Mouse (Mus musculus): ENCODE results near the gene Gbp3.
"Not testable (repeated sequence)": the region's sequence is repeated elsewhere in the genome, so short reads cannot be mapped to it uniquely, and the experiment has no call there.

Gene Gbp3

DNA sequence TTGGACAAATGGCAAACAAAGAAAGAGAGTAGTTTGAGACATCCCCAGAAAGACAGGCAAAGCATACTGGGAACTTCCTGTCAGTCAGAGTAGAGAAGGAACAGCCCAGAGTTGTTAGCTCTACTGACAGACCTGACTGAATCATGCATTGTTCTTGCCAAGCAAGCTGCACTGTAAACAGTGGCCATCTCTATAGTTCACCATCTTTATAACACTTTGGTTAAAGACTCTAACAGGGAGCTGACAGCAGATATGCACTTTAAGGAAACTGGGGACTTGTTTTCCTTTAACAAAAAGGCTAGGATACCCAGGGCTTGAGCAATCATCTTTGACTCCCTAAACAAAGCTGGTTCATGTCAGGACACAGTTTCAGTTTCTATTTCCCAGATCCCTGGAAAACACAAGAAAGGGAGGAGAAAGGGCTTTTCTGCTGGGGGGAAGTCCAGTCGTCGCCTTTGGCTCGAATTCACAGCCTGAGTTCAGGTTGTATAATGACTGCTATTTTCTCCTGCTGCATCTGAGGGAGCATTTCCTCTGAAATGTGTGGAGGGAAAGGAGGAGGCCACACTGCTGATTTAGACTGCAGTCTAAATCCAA lies at the start of gene Gbp3:
TSS of gene Gbp3 (plus strand) at position 395 of the 597 bp plus-strand sequence.
- DNase-seq, result peak; percentile 98

DNA sequence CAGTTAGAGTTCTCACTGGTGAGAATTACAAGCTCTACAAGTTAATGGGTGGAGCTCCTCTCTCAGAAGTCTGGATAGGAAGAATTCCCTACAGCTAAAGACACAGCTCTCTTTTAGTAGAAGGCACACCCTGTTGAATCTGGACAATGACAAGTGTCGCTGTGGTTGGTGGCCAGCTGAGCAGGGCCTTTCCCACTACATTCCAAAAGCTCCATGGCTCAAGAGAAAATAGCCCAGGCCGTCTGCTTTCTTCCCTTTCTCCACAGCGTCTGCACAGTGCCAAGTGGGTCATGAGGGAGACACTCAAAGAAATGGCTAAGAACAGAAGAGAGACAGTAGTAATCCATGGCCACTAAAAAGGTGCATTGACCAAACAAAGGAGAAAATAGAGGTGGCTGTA lies 31.7 kb upstream of the Gbp3 start:
- peak; percentile 81 for DNase-seq

DNA sequence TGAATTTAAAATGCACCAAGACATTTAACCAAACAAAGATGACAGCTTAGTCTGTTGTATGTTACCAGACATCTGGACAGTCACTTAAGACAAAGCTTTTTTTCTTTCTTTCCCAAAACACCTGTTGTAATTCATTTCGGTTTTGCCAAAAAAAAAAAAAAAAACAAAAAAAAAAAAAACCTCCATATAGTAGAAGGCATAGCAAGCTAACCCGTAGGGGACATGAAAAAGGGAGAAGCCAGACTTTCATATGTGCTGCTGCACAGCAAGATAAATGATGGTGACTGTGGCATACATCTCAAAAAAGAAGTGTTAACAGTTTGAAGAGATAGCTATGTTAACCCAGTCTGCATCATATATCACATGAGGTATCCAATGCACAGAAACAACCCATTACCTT lies 30.2 kb upstream of the Gbp3 start:
- no peak for DNase-seq

DNA sequence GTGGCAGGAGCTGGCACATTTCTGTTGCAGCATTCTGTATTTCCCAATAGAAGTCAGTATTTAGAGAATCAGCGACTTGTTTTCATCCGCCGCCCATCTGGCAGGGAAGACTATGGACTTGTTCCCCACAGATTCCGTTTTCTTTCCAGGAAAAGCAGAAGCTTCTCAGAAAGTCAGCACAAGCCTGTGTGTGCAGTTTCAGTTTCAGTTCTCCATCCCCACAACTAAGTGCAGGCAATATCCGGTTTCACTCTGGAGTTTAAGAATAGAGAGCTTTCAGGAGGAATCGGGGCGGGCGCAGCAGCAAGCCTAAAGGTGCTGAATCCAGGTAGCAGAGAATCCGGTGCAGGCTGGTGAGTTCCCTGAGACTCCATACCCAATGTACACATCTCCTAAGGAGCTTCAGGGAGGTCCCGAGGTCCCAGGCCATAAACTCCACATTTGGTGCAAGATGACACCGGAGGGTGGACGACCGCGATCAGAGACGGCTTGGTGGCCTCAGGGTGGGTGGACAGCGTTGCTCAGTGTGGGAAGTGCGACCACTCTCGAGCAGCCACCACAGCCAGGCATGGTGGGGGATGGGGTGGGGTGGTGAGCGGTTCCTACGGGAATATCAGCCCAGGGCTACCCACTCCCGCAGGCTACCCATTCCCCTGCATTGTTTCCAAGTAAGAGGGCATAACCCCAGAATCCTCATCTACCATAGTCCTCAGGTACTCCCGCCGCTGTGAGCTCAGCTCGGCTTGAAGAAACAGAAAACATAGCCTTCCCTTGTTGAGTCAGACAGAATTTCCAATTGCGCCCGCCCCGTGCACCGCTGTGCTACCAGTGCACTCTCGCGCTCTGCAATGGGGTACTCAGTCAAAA lies 29.5 kb upstream of the Gbp3 start, which contains the start of gene Gbp7:
TSS of gene Gbp7 (plus strand) at position 256 of the 867 bp plus-strand sequence.
- peak; percentile 98 for DNase-seq

DNA sequence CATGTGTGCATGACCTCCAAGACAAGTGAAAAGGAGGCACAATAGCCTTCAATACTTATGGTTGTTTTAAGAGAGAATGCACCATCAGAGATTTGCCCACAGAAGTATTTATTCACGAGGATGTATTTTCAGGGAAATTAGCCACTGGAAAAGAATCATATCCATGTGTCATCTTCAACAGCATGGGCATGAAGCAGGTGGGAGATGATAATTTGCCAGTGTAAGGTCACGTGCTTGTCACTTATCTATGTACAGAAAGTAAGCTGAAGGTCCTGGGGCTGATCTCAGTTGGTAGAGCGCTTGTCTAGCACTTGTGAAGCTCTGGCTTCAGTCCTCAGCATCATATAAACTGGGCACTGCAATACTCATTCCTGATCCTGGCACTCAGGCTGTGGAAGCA lies 28.2 kb upstream of the Gbp3 start:
- DNase-seq, result no peak

DNA sequence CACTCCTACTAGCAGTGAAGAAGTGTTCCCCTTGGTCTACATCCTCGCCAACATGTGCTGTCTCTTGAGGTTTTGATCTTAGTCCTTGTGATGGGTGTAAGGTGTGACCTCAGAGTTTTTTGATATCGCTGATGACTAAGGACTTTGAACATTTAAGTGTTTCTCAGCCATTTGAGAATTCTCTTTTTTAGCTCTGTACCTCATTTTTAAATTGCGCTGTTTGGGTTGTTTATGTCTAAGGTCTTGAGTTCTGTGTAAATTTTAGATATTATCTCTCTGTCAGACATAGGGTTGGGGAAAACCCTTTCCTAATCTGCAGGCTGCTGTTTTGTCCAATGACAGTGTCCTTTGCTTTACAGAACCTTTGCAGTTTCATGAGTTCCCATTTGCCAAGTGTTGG lies 26.6 kb upstream of the Gbp3 start:
- DNase-seq, result no peak

DNA sequence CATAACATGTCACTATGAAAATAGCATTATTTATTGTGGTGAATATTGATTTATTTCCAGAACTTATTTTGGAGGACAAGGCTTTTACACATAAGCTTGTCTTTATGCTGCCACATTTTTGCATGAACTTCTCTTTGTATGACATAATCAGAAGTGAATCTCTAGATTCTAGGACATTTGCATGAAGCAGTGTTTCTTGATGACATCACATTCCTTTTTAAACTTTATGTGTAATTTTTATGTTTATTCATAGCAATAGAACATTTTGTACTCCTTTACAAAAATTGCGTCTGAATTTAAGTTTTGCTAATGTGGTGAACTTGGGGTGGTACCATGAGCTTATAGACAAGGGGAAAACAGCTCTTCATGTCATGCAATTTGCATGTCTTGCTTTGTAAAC lies 24.2 kb upstream of the Gbp3 start:
- DNase-seq, result no peak

DNA sequence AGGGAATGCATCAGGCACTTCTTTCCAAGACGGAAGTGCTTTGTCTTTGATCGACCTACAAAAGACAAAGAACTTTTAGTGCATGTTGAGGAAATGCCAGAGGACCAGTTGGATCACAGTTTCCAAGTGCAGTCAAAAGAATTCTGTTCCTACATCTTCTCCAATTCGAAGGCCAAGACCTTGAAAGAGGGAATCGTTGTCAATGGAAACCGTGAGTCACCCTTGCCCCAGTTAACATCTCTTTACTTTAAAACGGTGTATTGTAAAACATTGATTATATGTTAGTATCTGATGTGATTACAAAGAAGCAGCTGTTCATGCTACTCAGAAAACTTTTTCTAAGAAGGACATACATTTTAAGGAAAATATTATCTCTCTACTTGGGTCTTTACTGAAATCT lies 18.4 kb upstream of the Gbp3 start:
- no peak for DNase-seq

DNA sequence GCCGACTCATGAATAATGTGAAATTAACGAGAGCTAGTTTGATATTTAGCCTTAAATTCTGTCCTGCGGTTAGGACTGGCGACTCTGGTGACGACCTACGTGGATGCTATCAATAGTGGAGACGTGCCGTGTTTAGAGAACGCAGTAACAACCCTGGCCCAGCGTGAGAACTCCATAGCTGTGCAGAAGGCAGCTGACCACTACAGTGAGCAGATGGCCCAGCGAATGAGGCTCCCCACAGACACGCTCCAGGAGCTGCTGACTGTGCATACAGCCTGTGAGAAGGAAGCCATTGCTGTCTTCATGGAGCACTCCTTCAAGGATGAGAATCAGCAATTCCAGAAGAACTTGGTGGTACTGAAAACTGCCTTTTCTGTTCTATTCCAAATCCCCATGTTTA lies 17.1 kb upstream of the Gbp3 start:
- not testable (repeated sequence) for DNase-seq

DNA sequence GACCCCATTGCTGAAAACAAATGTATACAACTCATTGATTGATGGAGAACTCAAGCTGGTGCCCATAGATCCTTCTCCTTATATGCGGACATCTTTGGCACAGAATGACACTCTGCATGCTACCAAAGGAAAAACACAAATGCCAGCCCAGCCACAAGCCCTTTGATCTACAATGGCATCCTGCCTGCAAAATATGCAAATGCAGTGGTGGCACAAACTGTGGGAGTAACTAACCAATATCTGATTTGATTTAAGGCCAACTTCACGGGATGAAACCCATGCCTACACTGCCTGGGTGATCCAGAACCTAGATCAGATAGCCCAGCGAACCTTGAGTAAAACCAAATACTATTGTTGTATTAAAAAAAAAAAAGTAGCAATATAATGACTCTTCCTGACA lies 13.1 kb upstream of the Gbp3 start:
- DNase-seq, result no peak

DNA sequence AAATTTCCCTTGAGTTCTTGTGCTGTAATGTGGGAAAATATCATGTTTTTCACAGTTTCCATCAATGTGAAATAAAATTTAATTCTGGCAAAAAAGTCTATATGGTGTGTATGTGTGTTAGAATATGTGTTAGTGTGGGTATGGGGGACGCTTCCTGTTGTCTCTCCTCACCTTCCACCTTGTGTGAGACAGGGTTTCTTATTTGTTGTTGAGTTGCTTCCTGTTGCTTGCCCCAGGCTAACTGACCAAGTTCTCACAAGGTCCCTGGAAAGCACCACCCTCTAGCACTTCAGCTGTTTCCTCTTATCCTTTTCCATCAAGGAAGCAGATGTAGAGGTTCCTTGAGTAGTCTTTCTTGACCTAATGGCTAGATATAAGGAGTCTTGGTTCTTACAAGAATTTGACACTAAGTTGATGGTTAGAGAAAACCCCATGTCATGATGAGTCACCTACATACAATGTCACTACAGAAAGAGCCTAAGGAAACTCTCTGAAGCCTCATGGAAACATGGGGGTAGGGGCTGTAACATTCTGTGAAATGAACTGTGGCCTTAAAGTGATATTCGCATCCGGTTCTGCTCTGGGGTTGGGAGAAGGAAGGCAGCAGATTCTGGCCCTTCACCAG lies 9.7 kb upstream of the Gbp3 start:
- DNase-seq, result no peak

DNA sequence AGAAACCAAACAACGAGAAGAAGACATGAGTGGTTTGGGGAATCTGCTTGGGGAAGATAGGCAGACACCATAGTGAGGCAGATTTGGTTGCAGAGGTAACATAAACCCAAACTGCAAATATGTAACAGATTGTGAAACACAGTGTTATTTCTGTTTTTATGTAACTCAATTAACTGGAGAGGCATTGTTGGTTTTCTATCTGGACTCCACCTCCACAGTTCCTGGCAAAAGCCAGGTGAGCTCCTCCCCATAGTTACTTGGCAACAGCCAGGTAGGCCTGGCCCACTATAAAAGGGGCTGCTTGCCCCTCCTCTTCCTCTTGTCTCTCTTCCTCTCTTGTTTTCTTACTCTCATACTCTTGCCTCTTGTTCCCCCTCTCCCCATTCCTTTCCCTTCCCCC lies 5.2 kb upstream of the Gbp3 start:
- no peak for DNase-seq

DNA sequence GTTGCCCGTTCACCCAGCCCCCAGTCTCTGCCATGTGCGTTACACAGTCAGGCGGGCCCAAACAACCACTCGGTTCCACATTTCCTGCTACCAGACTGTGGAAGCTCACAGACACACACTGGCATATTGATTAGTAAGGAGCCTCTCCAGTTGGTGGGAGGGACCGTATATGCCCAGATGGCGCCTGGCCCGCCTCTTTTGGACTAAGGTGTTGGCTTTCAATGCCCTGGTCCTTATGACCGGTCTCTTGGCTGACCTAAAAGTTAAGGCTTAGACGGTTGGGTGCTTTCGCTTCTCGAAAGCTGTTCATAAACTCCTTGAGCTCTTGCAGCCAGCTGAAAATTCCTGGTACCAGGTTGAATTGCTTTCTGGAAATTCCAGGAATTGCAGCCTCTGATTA lies 4.2 kb upstream of the Gbp3 start:
- DNase-seq, result peak; percentile 51

DNA sequence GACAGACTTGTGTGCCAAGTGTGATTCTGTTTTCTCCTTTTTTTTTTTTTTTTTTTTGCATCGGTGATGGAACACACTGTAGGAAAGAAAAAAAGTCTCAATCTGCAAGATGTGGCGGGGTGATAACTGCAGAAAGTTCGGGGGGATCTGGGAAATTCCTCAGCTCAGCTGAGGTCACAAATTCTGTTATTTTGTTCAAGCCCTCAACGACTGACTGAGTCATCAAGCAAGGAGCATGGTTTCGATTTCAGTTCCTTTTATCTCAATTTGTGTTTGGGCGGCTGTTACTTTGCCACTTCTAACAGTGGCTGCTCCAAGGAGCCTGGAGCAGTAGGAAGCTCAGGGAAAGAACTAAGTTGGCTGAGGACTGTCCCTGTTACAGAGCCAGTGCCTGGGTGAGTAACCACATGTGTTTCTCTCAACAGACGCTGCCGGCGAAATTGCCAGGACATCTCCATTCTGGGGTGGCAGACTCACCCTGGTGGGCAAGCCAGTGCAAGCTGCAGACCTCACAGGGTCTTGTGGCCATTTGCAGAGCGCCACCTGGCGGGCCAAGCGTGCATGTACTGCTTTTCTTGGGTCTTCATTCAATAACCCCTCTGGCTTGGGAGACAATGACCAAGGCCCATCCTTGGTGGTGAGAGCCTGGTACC lies 596 bp downstream of the Gbp3 start:
- DNase-seq, result peak; percentile 99

DNA sequence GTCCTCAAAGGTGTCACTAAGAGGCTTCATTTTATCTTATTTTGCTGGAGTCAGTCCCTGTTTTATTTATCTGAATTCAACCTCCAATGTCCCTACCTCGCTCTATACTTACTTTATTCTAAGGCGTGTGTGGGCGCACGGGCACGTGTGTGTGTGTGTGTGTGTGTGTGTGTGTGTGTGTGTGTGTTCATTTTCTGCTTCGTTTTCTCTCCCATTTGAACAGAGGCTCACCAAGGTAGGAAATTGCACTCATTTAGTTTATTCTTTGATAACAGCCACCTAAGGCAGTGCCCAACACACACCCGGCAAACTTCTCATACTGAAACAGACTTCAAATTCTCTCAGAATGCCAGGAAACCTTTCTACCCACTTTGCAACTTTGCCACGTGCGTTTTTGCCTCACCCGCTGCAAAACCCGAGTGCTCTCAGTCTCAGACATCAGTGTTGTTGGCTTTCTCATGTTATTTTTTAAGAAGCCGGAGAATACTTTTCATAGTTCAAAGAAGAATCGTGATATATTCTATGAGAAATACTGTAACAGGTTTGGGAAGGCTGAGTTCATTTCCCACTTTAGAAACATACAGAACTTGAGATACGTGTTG lies 1.3 kb downstream of the Gbp3 start:
- no peak for DNase-seq

DNA sequence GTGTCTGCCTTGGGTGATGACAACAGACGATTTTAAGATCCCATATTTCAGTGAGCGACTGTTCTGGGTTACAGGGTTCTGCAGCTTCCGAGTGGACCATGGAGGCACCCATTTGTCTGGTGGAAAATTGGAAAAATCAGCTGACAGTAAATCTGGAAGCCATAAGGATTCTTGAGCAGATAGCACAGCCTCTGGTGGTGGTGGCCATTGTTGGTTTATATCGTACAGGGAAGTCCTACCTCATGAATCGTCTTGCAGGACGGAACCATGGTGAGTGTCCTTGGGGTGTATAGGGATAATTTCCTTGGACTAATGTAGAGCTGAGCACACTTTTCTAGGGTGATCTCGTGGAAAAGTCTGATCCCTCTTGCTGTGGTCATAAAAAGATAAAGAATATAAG lies 1.8 kb downstream of the Gbp3 start:
- no peak for DNase-seq

DNA sequence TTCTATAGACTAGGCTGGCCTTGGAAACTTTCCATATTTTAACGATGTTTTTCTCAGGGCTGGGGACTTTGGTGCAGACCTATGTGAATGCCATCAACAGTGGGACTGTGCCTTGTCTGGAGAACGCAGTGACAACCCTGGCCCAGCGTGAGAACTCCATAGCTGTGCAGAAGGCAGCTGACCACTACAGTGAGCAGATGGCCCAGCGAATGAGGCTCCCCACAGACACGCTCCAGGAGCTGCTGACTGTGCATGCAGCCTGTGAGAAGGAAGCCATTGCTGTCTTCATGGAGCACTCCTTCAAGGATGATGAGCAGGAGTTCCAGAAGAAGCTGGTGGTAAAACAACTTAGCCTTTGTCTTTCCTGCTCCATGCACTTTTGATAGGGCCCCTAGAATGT lies 7.7 kb downstream of the Gbp3 start:
- peak; percentile 71 for DNase-seq

DNA sequence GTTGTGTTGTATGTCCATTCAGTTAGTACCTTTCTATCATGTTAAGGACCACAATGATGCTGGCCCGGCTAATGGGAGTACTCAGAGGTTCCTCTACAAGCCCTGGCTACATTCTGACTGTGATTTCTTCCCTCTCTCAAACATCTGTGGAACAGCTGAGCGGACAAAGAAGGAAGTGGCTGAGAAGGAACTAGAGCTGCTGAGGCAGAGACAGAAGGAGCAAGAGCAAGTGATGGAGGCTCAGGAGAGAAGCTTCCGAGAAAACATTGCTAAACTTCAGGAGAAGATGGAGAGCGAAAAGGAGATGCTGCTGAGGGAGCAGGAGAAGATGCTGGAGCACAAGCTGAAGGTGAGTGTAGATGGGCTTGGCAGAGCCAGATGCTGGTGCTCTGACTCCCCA lies 10.9 kb downstream of the Gbp3 start:
- DNase-seq, result peak; percentile 88

DNA sequence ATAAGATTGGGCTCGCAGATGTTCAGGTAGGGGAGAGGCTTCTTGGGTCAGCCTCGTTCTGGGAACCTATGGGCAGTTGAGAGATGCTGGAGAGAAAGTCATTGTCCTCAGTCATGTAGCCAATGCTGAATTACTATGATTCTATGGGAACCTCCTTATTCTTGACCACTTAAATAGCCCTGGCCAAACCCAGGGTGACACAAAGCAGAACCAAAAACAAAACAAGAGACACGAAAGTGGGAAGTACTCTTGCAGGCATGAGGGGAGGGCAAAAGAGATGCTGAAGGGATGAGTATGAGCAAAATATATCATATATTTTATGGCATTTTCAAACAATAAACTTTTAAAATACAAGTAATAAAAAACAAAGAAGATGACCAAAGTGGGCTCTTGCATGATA lies 17.3 kb downstream of the Gbp3 start:
- DNase-seq, result peak; percentile 87

DNA sequence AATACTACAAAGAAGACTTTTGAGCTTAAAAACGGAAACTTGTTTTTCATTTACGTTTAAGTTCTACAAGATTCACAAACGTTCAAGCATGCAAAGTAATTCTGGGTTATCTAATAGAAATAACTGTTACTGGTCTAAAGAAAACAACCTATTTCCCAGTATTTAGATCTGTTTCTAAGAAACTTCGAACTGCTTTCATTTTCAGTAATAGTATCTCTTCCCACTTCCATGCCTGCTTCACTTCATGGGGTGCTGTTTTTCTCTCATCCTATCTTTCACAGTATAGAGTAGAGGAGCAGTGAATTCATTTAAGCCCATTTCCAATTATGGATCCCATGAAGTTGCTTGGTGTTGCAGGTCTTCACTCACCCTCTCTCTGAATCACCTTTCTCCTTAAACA lies 18.5 kb downstream of the Gbp3 start:
- DNase-seq, result no peak

DNA sequence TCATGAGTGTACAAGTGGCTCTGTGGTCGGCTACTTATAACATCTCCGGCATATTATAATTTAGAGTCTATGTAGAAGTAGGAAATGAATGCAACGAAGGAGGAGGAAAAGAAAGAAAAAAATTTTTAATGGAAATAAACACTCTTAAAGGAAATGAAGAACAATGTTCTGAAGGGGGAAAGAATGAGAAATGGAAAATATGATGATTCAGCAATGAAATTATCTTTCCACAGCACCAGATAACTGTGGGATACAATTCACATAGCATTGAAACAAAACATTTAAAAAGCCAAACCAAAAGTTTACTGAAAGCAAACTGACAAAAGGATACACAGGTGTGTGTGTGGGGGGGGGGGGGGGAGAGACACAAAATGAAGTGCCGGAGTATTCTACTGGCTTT lies 23.2 kb downstream of the Gbp3 start:
- no peak for DNase-seq

DNA sequence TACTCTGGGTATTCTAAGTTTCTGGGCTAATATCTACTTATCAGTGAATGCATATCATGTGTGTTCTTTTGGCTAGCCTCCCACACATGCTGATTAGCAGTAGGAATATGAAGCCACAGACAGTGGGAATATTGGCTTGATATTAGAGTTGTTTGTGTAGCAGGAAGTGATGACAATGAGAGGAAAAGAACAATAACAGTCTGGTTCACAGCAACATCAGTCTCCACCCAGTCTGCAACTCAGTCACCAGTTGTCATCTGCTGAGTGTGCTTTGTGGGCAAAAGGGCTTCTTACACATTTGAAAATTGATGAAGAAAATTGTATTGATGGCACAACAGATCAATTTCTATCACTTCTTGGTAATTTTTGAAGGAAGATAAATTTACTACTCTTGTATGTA lies 27.6 kb downstream of the Gbp3 start:
- no peak for DNase-seq

DNA sequence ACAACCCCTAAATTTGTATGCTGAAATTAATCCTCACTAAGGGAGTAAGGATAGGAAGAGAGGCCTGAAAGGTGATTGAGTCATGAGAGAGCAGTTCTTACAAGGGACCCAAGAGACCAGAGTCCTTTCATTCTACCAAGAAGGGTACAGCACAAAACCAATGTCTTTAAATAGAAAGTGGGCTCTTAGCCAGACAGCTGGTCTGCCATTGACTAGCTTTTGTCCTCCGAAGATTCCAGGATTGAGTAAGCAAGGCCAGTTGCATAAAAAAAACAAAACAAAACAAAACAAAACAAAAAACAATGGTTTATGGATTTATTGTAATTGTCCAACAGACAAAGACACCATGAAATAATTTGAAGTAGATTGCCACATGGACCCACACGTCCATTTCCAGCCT lies 29.1 kb downstream of the Gbp3 start:
- DNase-seq, result peak; percentile 87
